Mouse (Mus musculus): ENCODE measurements around the gene Tspyl1. TPM values are rescaled to one million over a fixed set of nuclear protein-coding genes. Genes with fewer than 3 reads are reported as not detected.

Gene Tspyl1
- polyA plus RNA-seq, 1 experiment from 2014 or later: 94.1 TPM

- Histone ChIP-seq H3K27ac (no peak overlapping the region), H3K4me2 (replicated peaks) (no peak overlapping the region), H3K4me3 (no peak overlapping the region), H3K4me1 (no peaks in the 10 kb centered on the region), H3K27me3 (no peaks in the 10 kb centered on the region), H3K9ac (no peak overlapping the region), H3K9me3 (no peaks in the 10 kb centered on the region), H3K36me3 (no peaks in the 10 kb centered on the region)
- no peak for ATAC-seq (ENCODE audit: insufficient number of reproducible peaks, insufficient read depth, low FRiP score, low TSS enrichment)
- WGBS: 90% methylated on average over 9 of the region's 9 CpGs
Measured at GRCm38 (mm10) chr10:34309915-34310685, 28.1 kb downstream of the Tspyl1 start.

- Histone ChIP-seq H3K9me3 (no peaks in the 10 kb centered on the region), H3K36me3 (no peaks in the 10 kb centered on the region), H3K4me3 (no peak overlapping the region), H3K27ac (no peak overlapping the region), H3K9ac (no peak overlapping the region), H3K4me1 (peaks cover 9% of the 10 kb centered on the region; the same call in 1 of the 2 replicates), H3K4me2 (replicated peaks) (no peak overlapping the region), H3K27me3 (no peaks in the 10 kb centered on the region)
- ATAC-seq (ENCODE audit: insufficient number of reproducible peaks, insufficient read depth, low FRiP score, low TSS enrichment): no peak
- 33% methylated on average over 3 of the region's 3 CpGs for WGBS
Measured at GRCm38 (mm10) chr10:34312536-34312935, 30.5 kb downstream of the Tspyl1 start.

- Histone ChIP-seq H3K9me3 (no peaks in the 10 kb centered on the region), H3K36me3 (no peaks in the 10 kb centered on the region), H3K4me1 (peaks cover 9% of the 10 kb centered on the region; the same call in 1 of the 2 replicates), H3K27me3 (no peaks in the 10 kb centered on the region), H3K27ac (peak overlapping the region; percentile 18; the same call in 1 of the 2 replicates), H3K9ac (no peak overlapping the region), H3K4me3 (no peak overlapping the region), H3K4me2 (replicated peaks) (peak overlapping the region; percentile 27)
- WGBS: 0% methylated on average over 3 of the region's 3 CpGs
- peak; percentile 78 for ATAC-seq (ENCODE audit: insufficient number of reproducible peaks, insufficient read depth, low FRiP score, low TSS enrichment)
Measured at GRCm38 (mm10) chr10:34316571-34317216, 34.7 kb downstream of the Tspyl1 start.

- no peaks in the 10 kb centered on the region for H3K27me3 ChIP-seq
- H3K9me3 ChIP-seq: no peaks in the 10 kb centered on the region
- no peak overlapping the region for H3K4me3 ChIP-seq
- H3K36me3 ChIP-seq: no peaks in the 10 kb centered on the region
- no peak overlapping the region for H3K9ac ChIP-seq
- WGBS: 11% methylated on average over 2 of the region's 2 CpGs
- peaks cover 9% of the 10 kb centered on the region; the same call in 1 of the 2 replicates for H3K4me1 ChIP-seq
- 0 out of 2 replicates have a peak overlapping the region, but pooled peaks have one; percentile 18 for H3K27ac ChIP-seq
- peak; percentile 53 for ATAC-seq (ENCODE audit: insufficient number of reproducible peaks, insufficient read depth, low FRiP score, low TSS enrichment)
- peak overlapping the region; percentile 27 for H3K4me2 ChIP-seq (replicated peaks)
Measured at GRCm38 (mm10) chr10:34317217-34317606, 35.2 kb downstream of the Tspyl1 start.

GRCm38 (mm10) chr10:34320809-34321208, 38.8 kb downstream of the Tspyl1 start:
- WGBS: 85% methylated on average over 2 of the region's 2 CpGs
- no peak for ATAC-seq (ENCODE audit: insufficient number of reproducible peaks, insufficient read depth, low FRiP score, low TSS enrichment)
- H3K4me1 ChIP-seq: peaks cover 9% of the 10 kb centered on the region; the same call in 1 of the 2 replicates

GRCm38 (mm10) chr10:34326701-34327100, 44.7 kb downstream of the Tspyl1 start:
- no peak overlapping the region for H3K4me3 ChIP-seq
- 20% methylated on average over 4 of the region's 4 CpGs for WGBS
- H3K9ac ChIP-seq: no peak overlapping the region
- H3K36me3 ChIP-seq: no peaks in the 10 kb centered on the region
- ATAC-seq (ENCODE audit: insufficient number of reproducible peaks, insufficient read depth, low FRiP score, low TSS enrichment): no peak
- no peak overlapping the region for H3K4me2 ChIP-seq (replicated peaks)
- no peaks in the 10 kb centered on the region for H3K27me3 ChIP-seq
- H3K4me1 ChIP-seq: no peaks in the 10 kb centered on the region
- H3K27ac ChIP-seq: no peak overlapping the region
- no peaks in the 10 kb centered on the region for H3K9me3 ChIP-seq

More at GRCm38 (mm10) chr10:34320809-34321208, 38.8 kb downstream of the Tspyl1 start:
- Histone ChIP-seq H3K27me3 (no peaks in the 10 kb centered on the region), H3K27ac (no peak overlapping the region), H3K9ac (no peak overlapping the region), H3K9me3 (no peaks in the 10 kb centered on the region), H3K4me2 (replicated peaks) (no peak overlapping the region), H3K36me3 (no peaks in the 10 kb centered on the region), H3K4me3 (no peak overlapping the region)

GRCm38 (mm10) chr10:34327144-34327543, 45.2 kb downstream of the Tspyl1 start:
- H3K9me3 ChIP-seq: no peaks in the 10 kb centered on the region
- no peak overlapping the region for H3K4me2 ChIP-seq (replicated peaks)
- H3K27ac ChIP-seq: no peak overlapping the region
- H3K27me3 ChIP-seq: no peaks in the 10 kb centered on the region
- WGBS: 58% methylated on average over 5 of the region's 5 CpGs
- no peak overlapping the region for H3K4me3 ChIP-seq
- H3K9ac ChIP-seq: no peak overlapping the region
- no peaks in the 10 kb centered on the region for H3K36me3 ChIP-seq
- H3K4me1 ChIP-seq: no peaks in the 10 kb centered on the region
- no peak for ATAC-seq (ENCODE audit: insufficient number of reproducible peaks, insufficient read depth, low FRiP score, low TSS enrichment)

GRCm38 (mm10) chr10:34328310-34328709, 46.3 kb downstream of the Tspyl1 start:
- Histone ChIP-seq H3K4me2 (replicated peaks) (no peak overlapping the region), H3K36me3 (no peaks in the 10 kb centered on the region), H3K27me3 (no peaks in the 10 kb centered on the region), H3K4me3 (no peak overlapping the region), H3K27ac (no peak overlapping the region), H3K4me1 (no peaks in the 10 kb centered on the region), H3K9me3 (no peaks in the 10 kb centered on the region), H3K9ac (no peak overlapping the region)
- ATAC-seq (ENCODE audit: insufficient number of reproducible peaks, insufficient read depth, low FRiP score, low TSS enrichment): no peak
- 2% methylated on average over 2 of the region's 2 CpGs for WGBS

Other genes with a start within 250 kb of the Tspyl1 start
- not detected in 2 replicates for gene Trappc3l, start 244.6 kb upstream of the Tspyl1 start, polyA plus RNA-seq (2016; fragmentation: Nextera tagmentation; extraction: Ambion mirVana)
- not detected in 2 replicates for gene Calhm4, start 237.9 kb upstream of the Tspyl1 start, polyA plus RNA-seq (2016; fragmentation: Nextera tagmentation; extraction: Ambion mirVana)
- gene Calhm5, start 185.7 kb upstream of the Tspyl1 start, polyA plus RNA-seq (2016; fragmentation: Nextera tagmentation; extraction: Ambion mirVana): 0.48 and 0.61 TPM in 2 replicates
- 0.74 and 0.83 TPM in 2 replicates for gene Calhm6, start 154.2 kb upstream of the Tspyl1 start, polyA plus RNA-seq (2016; fragmentation: Nextera tagmentation; extraction: Ambion mirVana)
- 47.5 and 49.3 TPM in 2 replicates for gene Dse, start 74.5 kb upstream of the Tspyl1 start, polyA plus RNA-seq (2016; fragmentation: Nextera tagmentation; extraction: Ambion mirVana)
- 37.8 and 40.2 TPM in 2 replicates for gene Tspyl4, start 15.3 kb downstream of the Tspyl1 start, polyA plus RNA-seq (2016; fragmentation: Nextera tagmentation; extraction: Ambion mirVana)
- 0.29 and 0.38 TPM in 2 replicates for gene Col10a1, start 107.8 kb downstream of the Tspyl1 start, polyA plus RNA-seq (2016; fragmentation: Nextera tagmentation; extraction: Ambion mirVana)
- gene Nt5dc1, start 136.4 kb downstream of the Tspyl1 start, polyA plus RNA-seq (2016; fragmentation: Nextera tagmentation; extraction: Ambion mirVana): 7.8 TPM in 2 replicates
- gene Frk, start 201.2 kb downstream of the Tspyl1 start, polyA plus RNA-seq (2016; fragmentation: Nextera tagmentation; extraction: Ambion mirVana): 15.1 and 16.3 TPM in 2 replicates